Mouse (Mus musculus) left cerebral cortex, postnatal 10 days (tissue): Measurements from ENCODE around the gene Pld2. TPM values are rescaled to one million over a fixed set of nuclear protein-coding genes. Genes with fewer than 3 reads are reported as not detected.
A peak's percentile ranks its signal among the peaks of the same experiment; 100 is the strongest.

Experiments used
- DNase-seq, 2 experiments: peaks; one replicate each; pipeline ENCODE4 v3.0.0; 2021 to 2022; ENCODE audit warnings: low spot score in 2 of 2, mixed read lengths in 1 of 2; ENCODE audit errors: extremely low spot score in 1 of 2
- intact Hi-C: fragments of 180-260 bp; cut with DNase I; formaldehyde crosslinking; loops from one replicate; pipeline ENCODE4 v1.15.1; 2025
- total RNA-seq, 2 experiments: library from RNA; stranded (reverse); gene quantifications; 2 replicates each; pipeline ENCODE4 v1.2.3; 2021

Pld2 gene
- total RNA-seq = 10 to 100 TPM; 21.4 to 24.5 TPM

GRCm38 (mm10) chr11:70539877-70540587 lies at the start of gene Pld2:
Gene Pld2 (plus strand): TSS chr11:70540064.
- DNase-seq = peak; percentile 68 to 95
- intact Hi-C loops = loop anchor here (5.0 kb wide), 1 partner anchor 67 kb away; no protein-coding TSS in a partner anchor

- intact Hi-C loops = no loop called here
- DNase-seq = no peak
Measured at GRCm38 (mm10) chr11:70499566-70500475, 40.0 kb upstream of the Pld2 start.

DNA sequence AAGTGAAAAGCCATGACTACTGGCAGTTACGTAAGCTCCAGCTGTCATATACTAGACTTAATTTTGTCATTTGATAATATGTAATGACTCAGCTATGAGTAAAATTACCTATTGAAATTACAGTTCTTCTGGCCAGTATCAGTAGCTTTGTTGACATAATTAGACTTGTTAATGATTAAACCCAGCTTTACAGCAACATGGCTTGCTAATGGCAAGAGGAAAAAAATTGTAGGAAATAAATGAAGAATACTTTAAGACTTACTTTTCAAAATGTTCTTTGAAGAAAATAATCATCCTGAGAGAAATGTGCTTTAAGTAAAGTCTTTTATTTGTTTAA lies 39.4 kb upstream of the Pld2 start:
- intact Hi-C loops = no loop called here
- DNase-seq = no peak

GRCm38 (mm10) chr11:70502018-70502417 lies 37.8 kb upstream of the Pld2 start:
- intact Hi-C loops = loop anchor here (2.0 kb wide), 1 partner anchor 49 kb away; no protein-coding TSS in a partner anchor
- DNase-seq = no peak

GRCm38 (mm10) chr11:70504970-70505369 lies 34.9 kb upstream of the Pld2 start, which contains the start of gene Tm4sf5:
Gene Tm4sf5 (plus strand): TSS chr11:70505244.
- no peak for DNase-seq
- intact Hi-C loops = loop anchor here (5.0 kb wide), 2 partner anchors 73 to 88 kb away; partner anchors contain the start of gene Arrb2

DNA sequence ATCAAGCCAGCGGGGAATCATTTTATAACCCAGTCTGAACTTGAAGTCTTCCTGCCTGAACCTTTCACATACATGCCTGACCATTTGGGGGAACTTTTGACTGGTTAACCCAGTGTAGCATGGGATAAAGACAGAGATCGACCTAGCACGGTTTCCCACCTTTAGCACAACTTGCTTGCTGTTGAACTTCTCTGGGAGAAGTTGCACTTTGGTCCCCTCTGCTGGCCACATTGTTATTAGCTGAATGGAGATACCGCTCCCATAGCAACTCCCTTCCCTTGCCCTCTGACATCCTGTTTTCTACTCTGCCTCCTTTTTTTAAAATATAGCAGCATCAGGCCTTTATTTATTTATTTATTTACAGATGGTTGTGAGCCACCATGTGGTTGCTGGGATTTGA lies 33.5 kb upstream of the Pld2 start:
- intact Hi-C loops = loop anchor here (5.0 kb wide), 2 partner anchors 74 to 89 kb away; partner anchors contain the start of gene Arrb2
- DNase-seq = peak in 1 of 2 experiments; percentile 69

DNA sequence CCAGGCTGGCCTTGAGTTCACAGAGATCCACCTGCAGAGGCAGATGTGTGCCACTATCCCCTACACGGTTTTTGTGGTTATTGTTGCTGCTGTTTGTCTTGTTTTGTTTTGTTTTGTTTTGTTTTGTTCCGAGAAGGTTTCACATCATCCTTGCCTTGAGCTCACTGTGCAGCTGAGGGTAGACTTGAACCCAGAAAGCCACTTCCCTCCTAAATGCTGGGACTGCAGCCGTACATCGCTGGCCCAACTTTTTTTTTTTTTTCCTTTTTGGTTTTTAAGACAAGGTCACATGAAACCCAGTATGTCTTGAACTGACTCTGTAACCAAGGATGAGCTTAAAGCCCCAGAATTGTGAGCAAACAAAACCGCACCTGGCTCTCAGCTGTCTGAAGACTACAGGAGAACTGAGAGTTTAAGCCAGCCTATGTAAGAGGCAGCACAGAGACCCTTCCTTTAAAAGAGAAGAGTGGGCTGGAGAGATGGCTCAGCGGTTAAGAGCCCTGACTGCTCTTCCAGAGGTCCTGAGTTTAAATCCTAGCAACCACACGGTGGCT lies 32.8 kb upstream of the Pld2 start:
- intact Hi-C loops = loop anchor here (5.0 kb wide), 2 partner anchors 75 to 90 kb away; partner anchors contain the start of gene Arrb2
- DNase-seq = no peak

DNA sequence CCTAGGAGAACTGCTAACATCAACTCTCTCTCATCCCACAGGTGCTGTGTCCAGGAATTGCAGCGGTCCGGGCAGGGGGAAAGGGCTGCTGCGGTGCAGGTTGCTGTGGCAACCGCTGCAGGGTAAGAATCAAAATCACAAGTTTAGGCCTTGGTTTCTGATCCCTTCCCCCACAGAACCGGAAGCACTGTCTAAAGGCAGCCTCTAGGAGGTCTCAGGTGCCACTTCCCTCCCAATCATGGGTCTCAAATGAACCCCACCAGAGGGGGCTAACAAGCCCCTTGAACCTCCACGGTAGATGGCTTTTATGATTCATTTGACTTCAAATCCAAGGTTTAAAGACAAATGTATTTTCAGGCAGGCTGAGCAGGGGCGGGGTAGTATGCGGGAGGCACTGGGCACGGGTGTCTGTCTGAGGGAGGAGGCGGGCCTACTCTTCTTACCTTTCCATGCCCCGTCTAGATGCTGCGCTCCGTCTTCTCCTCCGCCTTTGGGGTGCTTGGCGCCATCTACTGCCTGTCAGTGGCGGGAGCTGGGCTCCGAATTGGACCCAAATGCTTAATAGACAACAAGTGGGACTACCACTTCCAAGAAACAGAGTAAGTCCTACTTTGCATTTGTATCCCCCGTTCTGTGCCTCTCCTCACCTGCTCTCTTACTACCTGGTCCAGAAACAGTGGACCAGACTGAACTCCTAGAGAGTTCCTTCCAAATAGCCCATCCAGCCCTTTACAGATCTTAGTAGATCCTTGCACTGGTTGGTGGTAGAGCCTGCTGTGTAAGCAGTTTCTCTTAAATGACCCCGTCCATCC lies 29.9 kb upstream of the Pld2 start:
- intact Hi-C loops = loop anchor here (5.0 kb wide), 3 partner anchors 78 to 247 kb away; partner anchors contain the start of gene Arrb2
- peak in 1 of 2 experiments; percentile 54 for DNase-seq

- DNase-seq = no peak
- intact Hi-C loops = loop anchor here (5.0 kb wide), 1 partner anchor 246 kb away; no protein-coding TSS in a partner anchor
Measured at GRCm38 (mm10) chr11:70511242-70511641, 28.6 kb upstream of the Pld2 start.

- no peak for DNase-seq
- intact Hi-C loops = loop anchor here (5.0 kb wide), 1 partner anchor 245 kb away; no protein-coding TSS in a partner anchor
Measured at GRCm38 (mm10) chr11:70511825-70512224, 28.0 kb upstream of the Pld2 start.

DNA sequence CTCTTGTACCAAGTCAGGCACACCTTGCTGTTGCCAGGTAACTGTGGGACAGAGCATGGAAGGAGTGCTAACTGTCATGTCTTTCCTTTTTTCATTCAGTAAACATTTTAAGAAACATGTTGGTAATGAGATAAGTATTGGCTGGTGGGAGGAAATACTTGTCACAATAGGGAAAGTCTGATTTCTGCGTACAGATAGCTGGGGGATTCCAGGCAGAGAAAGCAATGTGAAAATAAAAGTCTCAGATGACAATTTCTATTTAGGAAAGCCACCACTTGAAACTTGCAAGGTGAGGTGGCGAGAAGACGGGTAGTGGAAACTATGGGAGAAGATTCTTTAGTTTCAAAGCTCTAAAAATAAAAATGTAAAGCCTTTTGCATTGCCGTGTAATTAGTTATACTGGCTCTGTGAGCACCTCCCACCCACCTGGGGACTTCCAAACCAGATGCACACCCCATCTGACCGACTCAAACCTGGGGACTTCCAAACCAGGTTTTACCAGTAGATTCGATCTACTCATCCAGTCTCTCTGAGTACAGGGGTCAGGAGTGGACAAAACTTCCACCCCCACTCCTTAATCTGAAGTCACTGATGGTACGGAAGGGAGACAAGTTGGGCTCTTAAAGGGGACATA lies 27.0 kb upstream of the Pld2 start:
- DNase-seq = no peak
- intact Hi-C loops = loop anchor here (5.0 kb wide), 1 partner anchor 244 kb away; no protein-coding TSS in a partner anchor

DNA sequence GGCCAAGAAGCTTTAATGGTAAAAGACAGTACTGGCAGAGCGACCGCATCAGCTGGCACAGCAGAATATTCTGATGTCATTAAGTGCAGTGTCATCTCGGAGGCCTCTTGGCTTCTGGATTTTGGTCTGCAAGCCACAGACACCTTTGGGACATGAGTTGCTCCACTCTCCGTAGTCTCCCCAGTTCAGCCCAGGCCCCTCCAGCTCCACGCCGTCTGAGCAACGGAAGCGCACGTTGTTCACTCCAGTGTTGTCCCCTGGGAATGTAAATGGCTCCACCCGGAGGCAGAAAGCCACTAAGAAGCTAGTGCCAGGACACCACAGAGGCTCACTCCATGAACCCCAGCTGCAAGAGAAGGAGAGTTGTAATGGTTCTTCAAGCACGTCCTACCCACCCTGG lies 26.3 kb upstream of the Pld2 start:
- intact Hi-C loops = loop anchor here (5.0 kb wide), 1 partner anchor 244 kb away; no protein-coding TSS in a partner anchor

DNA sequence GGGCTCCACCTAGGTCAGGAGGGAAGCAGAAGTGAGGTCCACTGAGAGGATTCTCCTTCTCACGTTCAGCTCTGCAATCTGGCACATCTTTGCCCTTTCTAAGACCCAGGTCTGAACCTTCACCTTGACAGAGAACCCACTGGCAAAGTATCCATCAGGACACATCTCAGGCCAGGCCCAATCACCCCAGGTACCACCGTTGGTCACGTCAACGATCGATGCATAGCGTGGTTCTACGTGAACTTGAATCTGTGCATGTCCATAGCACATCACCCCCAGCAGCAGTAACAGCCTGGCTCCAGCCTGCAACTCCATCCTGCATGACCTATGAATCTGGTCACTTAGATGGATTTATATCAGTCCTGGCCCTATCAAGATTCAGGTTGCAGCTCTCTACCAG lies 25.6 kb upstream of the Pld2 start, which contains the start of gene Vmo1:
Gene Vmo1, minus strand, starts transcription at position 329 of the 400 bp plus-strand sequence.
- intact Hi-C loops = loop anchor here (5.0 kb wide), 1 partner anchor 243 kb away; no protein-coding TSS in a partner anchor
- no peak for DNase-seq

More for the DNA sequence above, 26.3 kb upstream of the Pld2 start:
- no peak for DNase-seq

DNA sequence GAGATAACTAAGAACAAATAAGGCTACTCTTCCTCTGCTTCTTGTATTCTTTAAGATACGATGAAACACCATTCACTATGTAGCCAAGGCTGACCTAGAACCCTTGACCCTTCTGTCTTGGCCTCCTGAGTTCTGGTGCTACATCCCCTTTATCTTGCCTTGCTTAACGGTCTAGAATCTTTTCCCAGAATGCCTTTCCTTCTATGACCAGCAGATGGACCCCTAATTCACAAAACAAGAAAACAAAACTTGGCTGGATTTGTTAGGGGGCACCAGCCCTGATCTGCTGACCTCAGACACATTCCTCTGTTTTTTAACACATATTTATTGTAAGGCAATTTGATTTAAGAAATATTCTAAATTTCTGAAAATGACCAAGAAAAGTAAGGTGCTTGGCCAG lies 23.5 kb upstream of the Pld2 start:
- intact Hi-C loops = loop anchor here (5.0 kb wide), 2 partner anchors 91 to 106 kb away; no protein-coding TSS in a partner anchor
- peak in 1 of 2 experiments; percentile 51 for DNase-seq

- no peak for DNase-seq
- intact Hi-C loops = loop anchor here (5.0 kb wide), 2 partner anchors 89 to 104 kb away; no protein-coding TSS in a partner anchor
Measured at GRCm38 (mm10) chr11:70518436-70518835, 21.4 kb upstream of the Pld2 start.

- no peak for DNase-seq
- intact Hi-C loops = loop anchor here (5.0 kb wide), 2 partner anchors 88 to 103 kb away; no protein-coding TSS in a partner anchor
Measured at GRCm38 (mm10) chr11:70518923-70519322, 20.9 kb upstream of the Pld2 start, which contains the start of gene Gltpd2. Gene Gltpd2 (plus strand): TSS chr11:70519196.

GRCm38 (mm10) chr11:70520178-70520769 lies 19.6 kb upstream of the Pld2 start:
- intact Hi-C loops = no loop called here
- DNase-seq = peak in 1 of 2 experiments; percentile 60
